Mouse (Mus musculus) embryonic facial prominence, embryonic 12.5 days (tissue): ENCODE measurements around the gene Ncam1. TPM values are rescaled to one million over a fixed set of nuclear protein-coding genes. Genes with fewer than 3 reads are reported as not detected.

ENCODE experiments used
- ATAC-seq: fragments of 200-750 bp; cut with Nextera tagmentation; 2 replicates; pipeline ENCODE4 v1.8.0; 2017; ENCODE audit not compliant: insufficient number of reproducible peaks, insufficient read depth, low FRiP score, low TSS enrichment
- H3K27ac ChIP-seq: fragments of 300-500 bp; sonication (generic); 2 replicates; pipeline ENCODE4 v1.5.1; 2016; ENCODE audit warnings: mild to moderate bottlenecking
- H3K27me3 ChIP-seq: fragments of 300-500 bp; sonication (generic); 2 replicates; pipeline ENCODE4 v1.6.1; 2016; ENCODE audit warnings: mild to moderate bottlenecking, moderate library complexity
- H3K36me3 ChIP-seq: fragments of 300-500 bp; sonication (generic); 2 replicates; pipeline ENCODE4 v1.6.1; 2016; ENCODE audit warnings: mild to moderate bottlenecking
- H3K4me1 ChIP-seq: fragments of 300-500 bp; sonication (generic); 2 replicates; pipeline ENCODE4 v1.6.1; 2016
- H3K4me2 ChIP-seq: fragments of 300-500 bp; sonication (generic); replicated peaks from 2 replicates; pipeline ENCODE4 v1.6.1; 2016; ENCODE audit warnings: mild to moderate bottlenecking, moderate library complexity
- H3K4me3 ChIP-seq: fragments of 300-500 bp; sonication (generic); 2 replicates; pipeline ENCODE4 v1.5.1; 2016; ENCODE audit warnings: mild to moderate bottlenecking
- H3K9ac ChIP-seq: fragments of 300-500 bp; sonication (generic); 2 replicates; pipeline ENCODE4 v1.6.1; 2016; ENCODE audit warnings: mild to moderate bottlenecking, moderate library complexity
- H3K9me3 ChIP-seq: fragments of 300-500 bp; sonication (generic); 2 replicates; pipeline ENCODE4 v1.6.1; 2016; ENCODE audit warnings: mild to moderate bottlenecking, moderate library complexity
- WGBS: fragments of 180-500 bp; shearing (Covaris S2); methylation state at CpG from one replicate; pipeline ENCODE4 v1.1.7; 2016; 5-methylcytosine and 5-hydroxymethylcytosine counted together
- polyA plus RNA-seq: library from polyadenylated mRNA; unstranded; fragments of >200 nt; fragmentation: Nextera tagmentation; extraction: Ambion mirVana; gene quantifications from 2 replicates; pipeline ENCODE4 v1.2.1, GENCODE M21; 2016

The Ncam1 gene
- polyA plus RNA-seq, 1 experiment from 2014 or later: 85.4 TPM

DNA sequence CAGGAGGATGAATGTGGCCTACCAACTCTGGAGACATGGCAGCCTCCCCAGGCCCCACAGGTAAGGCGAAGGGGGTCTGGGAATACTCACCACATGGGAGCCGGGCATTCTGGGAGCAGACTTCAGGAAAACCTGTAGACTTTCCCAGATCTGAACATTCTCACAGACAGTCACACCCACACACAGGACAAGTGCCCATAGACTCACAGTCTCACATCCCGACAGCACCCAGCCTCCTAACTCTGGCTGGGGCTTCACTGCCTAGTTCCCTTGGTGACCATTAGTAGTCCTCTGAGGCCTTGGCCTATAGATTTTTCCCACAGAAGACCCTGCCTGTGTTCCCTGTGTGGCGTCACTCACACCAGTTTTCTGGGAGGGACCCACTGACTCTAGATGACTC, 288.1 kb downstream of the Ncam1 start:
- H3K27me3 ChIP-seq: no peaks in the 10 kb centered on the region
- no peak overlapping the region for H3K9ac ChIP-seq
- no peaks in the 10 kb centered on the region for H3K9me3 ChIP-seq
- H3K4me3 ChIP-seq: no peak overlapping the region
- H3K4me2 ChIP-seq: no peak overlapping the region
- no peaks in the 10 kb centered on the region for H3K4me1 ChIP-seq
- H3K36me3 ChIP-seq: peaks cover 29% of the 10 kb centered on the region
- WGBS: 95% methylated on average over 4 of the region's 4 CpGs
- ATAC-seq: no peak
- no peak overlapping the region for H3K27ac ChIP-seq

DNA sequence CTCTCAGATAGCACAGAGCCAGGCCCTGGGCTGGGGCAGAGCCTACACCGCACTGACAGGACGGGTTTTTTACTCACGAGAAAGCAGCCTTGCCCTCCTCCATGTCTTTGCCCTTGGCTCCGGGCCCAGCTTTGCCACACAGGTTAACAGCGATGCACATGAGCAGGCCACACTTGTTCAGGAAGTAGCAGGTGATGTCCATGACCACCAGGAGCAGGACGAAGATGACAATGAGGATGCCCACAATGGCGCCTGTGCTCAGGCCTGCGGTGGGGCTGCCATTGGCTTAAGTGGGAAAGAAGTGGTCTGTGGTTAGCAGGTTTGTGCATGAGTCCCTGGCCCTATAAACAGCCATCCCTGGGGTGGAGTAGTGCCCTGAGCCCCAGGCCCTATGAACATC, 289.1 kb downstream of the Ncam1 start:
- 94% methylated on average over 8 of the region's 8 CpGs for whole genome bisulfite sequencing

DNA sequence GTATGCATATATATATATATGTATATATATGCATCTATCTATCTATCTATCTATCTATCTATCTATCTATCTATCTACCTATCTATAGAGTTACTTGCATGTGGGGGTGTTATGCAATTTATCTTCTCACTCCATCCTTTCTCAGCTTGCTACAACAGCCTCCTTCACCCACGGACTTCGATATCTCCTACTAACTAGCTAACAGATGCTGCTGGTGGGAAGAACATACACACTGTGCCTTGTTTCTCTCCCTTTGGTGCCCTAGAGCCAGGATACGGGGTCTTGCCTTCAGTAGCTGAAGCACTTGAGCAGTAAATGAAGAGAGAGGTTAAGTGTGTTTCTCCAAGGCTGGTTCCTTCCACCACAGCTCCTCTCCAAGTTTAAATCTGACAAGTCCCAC, 289.6 kb downstream of the Ncam1 start:
- H3K9ac ChIP-seq: no peak overlapping the region
- H3K27me3 ChIP-seq: no peaks in the 10 kb centered on the region
- no peak overlapping the region for H3K4me2 ChIP-seq
- no peak overlapping the region for H3K4me3 ChIP-seq
- WGBS: 95% methylated on average over 3 of the region's 3 CpGs
- no peaks in the 10 kb centered on the region for H3K4me1 ChIP-seq
- ATAC-seq: no peak
- peaks cover 36% of the 10 kb centered on the region for H3K36me3 ChIP-seq
- H3K27ac ChIP-seq: no peak overlapping the region
- no peaks in the 10 kb centered on the region for H3K9me3 ChIP-seq

More for the DNA sequence above, 289.1 kb downstream of the Ncam1 start:
- Histone ChIP-seq H3K9me3 (no peaks in the 10 kb centered on the region), H3K27me3 (no peaks in the 10 kb centered on the region), H3K27ac (no peak overlapping the region), H3K4me2 (no peak overlapping the region), H3K36me3 (peaks cover 36% of the 10 kb centered on the region), H3K4me3 (no peak overlapping the region), H3K4me1 (no peaks in the 10 kb centered on the region), H3K9ac (no peak overlapping the region)
- ATAC-seq: no peak

DNA sequence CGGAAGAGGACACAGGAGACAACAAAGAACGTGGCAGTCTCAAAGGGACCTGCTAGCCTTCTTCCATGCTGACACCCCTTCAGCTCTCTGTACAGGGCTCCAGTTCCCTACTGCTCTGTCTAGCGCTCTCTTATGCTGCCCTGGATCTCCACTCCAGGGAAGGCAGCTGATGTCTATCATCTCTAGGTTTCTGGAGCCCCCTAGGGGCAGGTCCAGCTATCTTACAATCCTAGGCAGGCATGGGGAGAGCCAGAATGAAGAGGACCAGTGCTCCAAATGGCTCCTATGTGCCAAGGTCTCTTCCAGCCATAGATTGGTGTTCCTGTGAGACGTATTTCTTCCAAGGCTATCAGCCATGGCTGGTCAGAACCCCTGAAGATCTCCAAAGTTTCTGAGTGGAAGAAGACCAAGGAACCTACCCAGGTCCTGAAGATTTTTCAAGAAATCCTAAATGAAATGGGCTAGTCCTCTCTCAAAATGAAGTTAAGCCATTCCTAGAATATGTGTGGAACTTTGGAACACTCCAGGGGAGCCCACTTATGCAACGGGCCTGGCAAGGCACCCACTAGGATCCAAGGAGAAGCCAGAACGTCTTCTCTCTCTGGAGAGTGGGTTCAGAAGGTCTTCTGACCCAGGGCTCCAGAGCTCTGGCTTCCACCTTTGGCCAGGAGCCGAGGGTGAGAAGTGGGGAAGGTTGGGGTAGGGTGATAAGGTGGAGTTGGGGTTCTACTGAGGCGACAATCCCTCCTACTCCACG, 290.7 kb downstream of the Ncam1 start:
- Histone ChIP-seq H3K9me3 (no peaks in the 10 kb centered on the region), H3K4me3 (no peak overlapping the region), H3K9ac (no peak overlapping the region), H3K4me1 (no peaks in the 10 kb centered on the region), H3K27me3 (no peaks in the 10 kb centered on the region), H3K36me3 (peaks cover 36% of the 10 kb centered on the region), H3K4me2 (no peak overlapping the region), H3K27ac (no peak overlapping the region)
- ATAC-seq: no peak
- WGBS: 88% methylated on average over 9 of the region's 9 CpGs

DNA sequence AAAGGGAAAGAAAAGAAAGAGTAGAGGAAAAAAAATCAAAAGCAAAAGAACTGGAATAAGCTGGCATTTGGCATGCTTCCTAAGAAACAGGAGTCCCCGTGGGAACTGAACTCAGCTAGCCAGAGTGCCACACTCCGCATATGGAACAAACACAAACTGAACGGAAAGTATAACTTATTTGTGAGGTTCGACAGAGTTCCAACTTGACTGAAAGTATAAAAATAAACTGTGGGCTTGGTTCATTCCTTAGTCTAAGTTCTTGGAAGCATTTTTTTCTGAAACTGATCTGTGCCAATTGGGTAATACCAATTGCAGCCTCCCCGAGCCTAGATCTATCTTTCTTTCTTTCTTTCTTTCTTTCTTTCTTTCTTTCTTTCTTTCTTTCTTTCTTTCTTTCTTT, 294.1 kb downstream of the Ncam1 start:
- no peak overlapping the region for H3K4me2 ChIP-seq
- WGBS: 61% methylated on average over 5 of the region's 5 CpGs
- no peak overlapping the region for H3K9ac ChIP-seq
- H3K4me3 ChIP-seq: no peak overlapping the region
- no peaks in the 10 kb centered on the region for H3K27me3 ChIP-seq
- peaks cover 36% of the 10 kb centered on the region for H3K36me3 ChIP-seq
- H3K9me3 ChIP-seq: no peaks in the 10 kb centered on the region
- no peak overlapping the region for H3K27ac ChIP-seq
- H3K4me1 ChIP-seq: no peaks in the 10 kb centered on the region
- no peak for ATAC-seq

DNA sequence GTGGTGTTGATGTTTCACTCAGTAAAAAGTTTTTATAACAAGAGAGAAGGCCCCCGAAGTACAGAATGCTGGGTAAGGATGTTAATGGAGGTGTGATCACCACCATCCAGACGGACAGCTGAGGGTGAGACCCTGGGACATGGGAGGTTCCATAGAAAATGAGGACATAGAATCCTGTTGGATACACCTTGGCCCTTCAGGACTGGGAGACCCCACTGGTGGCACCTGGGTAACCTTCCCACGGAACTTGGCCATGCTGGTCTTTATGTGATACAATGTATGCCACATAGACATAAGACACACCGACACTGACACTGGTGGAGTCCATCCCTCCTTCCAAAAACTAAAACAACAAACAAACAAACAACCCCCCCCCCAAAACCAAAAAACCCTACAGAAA, 296.5 kb downstream of the Ncam1 start:
- H3K4me1 ChIP-seq: no peaks in the 10 kb centered on the region
- H3K27ac ChIP-seq: no peak overlapping the region
- H3K36me3 ChIP-seq: peaks cover 21% of the 10 kb centered on the region
- no peaks in the 10 kb centered on the region for H3K27me3 ChIP-seq
- no peak overlapping the region for H3K4me3 ChIP-seq
- ATAC-seq: no peak
- no peaks in the 10 kb centered on the region for H3K9me3 ChIP-seq
- H3K9ac ChIP-seq: no peak overlapping the region
- H3K4me2 ChIP-seq: no peak overlapping the region
- 94% methylated on average over 4 of the region's 4 CpGs for WGBS

DNA sequence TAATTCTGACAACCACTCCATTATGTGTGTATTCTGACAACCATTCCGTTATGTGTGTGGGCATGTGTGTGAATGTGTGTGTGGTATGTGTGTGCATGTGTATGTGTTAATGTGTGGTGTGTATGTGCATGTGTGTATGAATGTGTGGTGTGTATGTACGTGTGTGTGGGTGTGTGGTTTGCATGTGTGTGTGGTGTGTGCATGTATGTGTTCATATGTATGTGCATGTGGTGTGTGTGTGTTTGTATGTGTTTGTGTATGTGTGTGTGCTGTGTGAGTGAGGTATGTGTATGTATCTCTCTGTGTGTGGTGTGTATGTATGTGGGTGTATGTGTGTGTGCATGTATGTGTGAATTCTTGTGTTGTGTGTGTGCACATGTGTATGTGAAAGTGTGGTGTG, 298.8 kb downstream of the Ncam1 start:
- H3K27me3 ChIP-seq: no peaks in the 10 kb centered on the region
- 81% methylated on average over 2 of the region's 2 CpGs for WGBS
- no peaks in the 10 kb centered on the region for H3K36me3 ChIP-seq
- H3K4me3 ChIP-seq: no peak overlapping the region
- H3K4me1 ChIP-seq: no peaks in the 10 kb centered on the region
- H3K9ac ChIP-seq: no peak overlapping the region
- no peak for ATAC-seq
- no peak overlapping the region for H3K4me2 ChIP-seq
- no peak overlapping the region for H3K27ac ChIP-seq
- H3K9me3 ChIP-seq: no peaks in the 10 kb centered on the region

DNA sequence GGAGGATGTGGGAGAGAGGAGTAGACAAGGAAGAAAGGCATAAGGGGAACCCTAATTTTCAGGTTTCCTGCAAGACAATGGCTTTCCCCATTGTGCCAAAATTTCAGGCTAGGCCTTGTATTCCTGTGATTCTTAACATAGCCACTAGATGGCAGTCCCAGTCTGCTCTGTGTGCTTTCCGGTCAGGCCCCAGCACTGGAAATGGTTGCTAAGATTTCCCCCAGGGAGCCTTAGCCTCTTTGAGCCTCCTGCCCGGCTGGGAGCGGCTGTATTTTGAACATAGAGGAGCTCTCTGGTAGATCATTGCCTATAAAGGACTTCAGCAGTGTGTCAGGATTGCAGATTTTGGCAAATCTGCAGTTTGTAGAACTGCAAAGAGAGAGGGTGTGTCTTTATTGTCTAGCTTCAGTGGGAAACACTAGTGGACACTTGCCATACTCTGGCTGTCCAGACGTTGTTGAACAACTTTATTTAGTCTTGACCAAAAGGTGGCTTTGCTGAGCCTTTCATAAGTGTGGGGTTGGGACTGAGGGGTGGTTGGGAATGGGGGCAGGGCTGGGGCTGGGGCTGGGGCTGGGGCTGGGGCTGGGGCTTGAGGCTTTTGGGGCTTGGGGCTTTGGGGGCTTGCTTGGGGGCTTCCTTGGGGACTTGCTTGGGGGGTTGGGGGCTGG, 304.6 kb downstream of the Ncam1 start:
- ATAC-seq: 0 out of 2 replicates have a peak, but pooled peaks have one; percentile 15
- Histone ChIP-seq H3K27me3 (no peaks in the 10 kb centered on the region), H3K4me3 (no peak overlapping the region), H3K27ac (no peak overlapping the region), H3K4me2 (no peak overlapping the region), H3K9me3 (no peaks in the 10 kb centered on the region), H3K4me1 (no peaks in the 10 kb centered on the region), H3K9ac (no peak overlapping the region), H3K36me3 (no peaks in the 10 kb centered on the region)
- WGBS: 4% methylated on average over 4 of the region's 4 CpGs

DNA sequence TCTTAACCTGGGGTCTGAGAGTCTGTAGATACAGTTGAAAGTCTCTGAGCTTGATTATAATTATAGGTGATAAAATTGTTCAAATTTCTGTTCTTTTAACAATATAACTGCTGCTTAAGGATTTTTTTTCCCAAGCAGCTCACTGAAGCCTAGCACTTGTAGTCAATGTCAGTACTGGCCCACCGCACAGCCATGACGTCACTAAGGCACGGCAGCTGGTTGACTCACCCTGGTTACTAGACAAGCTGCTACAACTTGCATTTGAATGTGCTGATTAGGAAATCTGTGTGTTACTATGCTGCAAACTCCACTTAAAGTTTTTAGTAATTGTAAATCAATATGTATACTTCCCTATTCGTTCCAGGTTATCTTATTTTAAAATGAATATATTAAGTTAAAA, 308.1 kb downstream of the Ncam1 start:
- WGBS: 84% methylated on average over 4 of the region's 4 CpGs
- H3K27ac ChIP-seq: no peak overlapping the region
- H3K36me3 ChIP-seq: no peaks in the 10 kb centered on the region
- H3K9ac ChIP-seq: no peak overlapping the region
- no peak overlapping the region for H3K4me3 ChIP-seq
- no peaks in the 10 kb centered on the region for H3K27me3 ChIP-seq
- H3K4me2 ChIP-seq: no peak overlapping the region
- H3K9me3 ChIP-seq: no peaks in the 10 kb centered on the region
- no peak for ATAC-seq
- peaks cover 5% of the 10 kb centered on the region; the same call in 1 of the 2 replicates for H3K4me1 ChIP-seq

DNA sequence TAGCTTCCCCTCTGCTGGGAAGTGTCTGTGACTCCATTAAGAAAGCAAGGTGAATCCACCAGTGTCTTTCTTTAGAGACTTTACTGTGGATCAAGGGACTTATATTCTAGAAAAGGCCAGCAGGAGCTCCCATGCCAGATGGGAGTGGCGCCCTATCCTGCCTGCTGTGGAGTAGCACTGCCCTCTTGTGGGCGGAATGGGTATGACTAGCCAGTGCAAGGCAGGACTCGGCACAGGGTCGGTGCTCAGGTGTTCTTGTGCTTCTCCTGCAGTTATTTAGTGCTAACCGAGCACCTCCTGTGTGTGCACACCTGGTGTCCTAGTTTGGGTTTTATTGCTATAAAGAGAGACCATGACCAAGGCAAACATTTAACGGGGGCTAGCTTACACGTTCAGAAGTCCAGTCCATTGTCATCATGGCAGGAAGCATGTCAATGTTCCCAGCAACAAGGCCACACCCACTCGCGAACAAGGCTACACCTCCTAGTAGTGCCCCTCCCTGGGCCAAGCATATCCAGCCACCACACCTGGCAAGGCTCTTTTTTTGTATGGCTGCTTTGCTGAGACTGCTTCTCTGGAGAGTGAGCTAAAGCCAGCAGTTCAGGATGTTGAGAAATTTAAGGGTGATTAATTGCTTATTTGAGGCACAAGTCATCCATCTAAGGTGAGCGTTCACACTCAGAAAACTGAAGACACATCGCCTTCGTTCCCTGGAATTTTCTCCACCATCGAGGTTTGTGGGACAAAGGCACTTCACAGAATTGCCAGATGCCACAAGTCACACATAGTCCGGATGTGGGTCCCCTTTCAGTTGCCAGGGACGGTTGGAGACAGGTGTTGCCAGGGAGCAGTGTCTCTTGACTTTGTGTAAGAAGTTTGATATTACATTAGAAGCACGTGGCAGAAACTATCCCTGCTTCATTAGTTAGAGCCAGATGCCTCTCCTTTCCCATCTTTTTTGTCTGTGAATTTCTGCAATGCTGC, 309.5 kb downstream of the Ncam1 start:
- no peak overlapping the region for H3K4me3 ChIP-seq
- H3K36me3 ChIP-seq: no peaks in the 10 kb centered on the region
- H3K9ac ChIP-seq: no peak overlapping the region
- ATAC-seq: 0 out of 2 replicates have a peak, but pooled peaks have one; percentile 45
- no peaks in the 10 kb centered on the region for H3K27me3 ChIP-seq
- 0 out of 2 replicates have a peak overlapping the region, but pooled peaks have one; percentile 11 for H3K4me2 ChIP-seq
- no peak overlapping the region for H3K27ac ChIP-seq
- H3K4me1 ChIP-seq: peaks cover 6% of the 10 kb centered on the region; the same call in 1 of the 2 replicates
- WGBS: 34% methylated on average over 16 of the region's 16 CpGs
- H3K9me3 ChIP-seq: no peaks in the 10 kb centered on the region

DNA sequence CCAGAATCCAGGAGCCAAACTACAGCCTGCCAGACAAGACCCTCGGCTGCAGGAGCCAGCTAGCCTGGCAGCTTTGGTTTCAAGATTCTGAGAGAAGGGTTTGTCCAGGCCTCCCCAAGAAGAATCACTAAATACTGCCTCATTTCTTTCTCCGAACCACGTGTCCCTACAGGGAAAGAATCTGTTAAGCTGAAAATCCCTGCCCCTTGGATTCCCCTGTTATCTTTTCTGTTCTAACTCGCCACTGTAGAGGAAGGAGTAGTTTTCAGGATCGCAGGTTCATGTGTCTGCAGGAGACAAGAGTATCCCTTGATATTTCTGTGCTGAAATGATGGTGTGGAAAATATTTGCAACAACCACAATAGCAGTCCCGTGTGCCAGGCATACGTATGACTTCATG, 310.5 kb downstream of the Ncam1 start:
- Histone ChIP-seq H3K36me3 (no peaks in the 10 kb centered on the region), H3K9me3 (no peaks in the 10 kb centered on the region), H3K27ac (no peak overlapping the region), H3K4me3 (no peak overlapping the region), H3K4me1 (peaks cover 6% of the 10 kb centered on the region; the same call in 1 of the 2 replicates), H3K9ac (no peak overlapping the region), H3K4me2 (no peak overlapping the region), H3K27me3 (no peaks in the 10 kb centered on the region)
- ATAC-seq: no peak
- WGBS: 76% methylated on average over 7 of the region's 7 CpGs
